Mouse (Mus musculus): ENCODE data around the gene Pdyn.

GRCm38 (mm10) chr2:129734031-129734430 lies 34.4 kb upstream of the Pdyn start:
- TF ChIP-seq CTCF (IDR thresholded peaks at IDR 0.05; ENCODE audit: low read depth, low read length) (no peak), TAL1 (conservative IDR thresholded peaks at IDR 0.05; ENCODE audit: low read depth, low read length) (no peak), GATA1 (IDR thresholded peaks at IDR 0.05; ENCODE audit: borderline replicate concordance, low read length) (no peak), GATA2 (IDR thresholded peaks at IDR 0.05; ENCODE audit: borderline replicate concordance, low read depth, low read length) (no peak)
